Mouse (Mus musculus) fat pad, adult 2 months (tissue): ENCODE results near the gene Klk1b5.

Experiments used
- DNase-seq: peaks from one replicate; pipeline ENCODE4 v3.0.0-alpha.2; 2011; ENCODE audit warnings: low read depth, low spot score; ENCODE audit errors: extremely low read depth

Klk1b5 gene

DNA sequence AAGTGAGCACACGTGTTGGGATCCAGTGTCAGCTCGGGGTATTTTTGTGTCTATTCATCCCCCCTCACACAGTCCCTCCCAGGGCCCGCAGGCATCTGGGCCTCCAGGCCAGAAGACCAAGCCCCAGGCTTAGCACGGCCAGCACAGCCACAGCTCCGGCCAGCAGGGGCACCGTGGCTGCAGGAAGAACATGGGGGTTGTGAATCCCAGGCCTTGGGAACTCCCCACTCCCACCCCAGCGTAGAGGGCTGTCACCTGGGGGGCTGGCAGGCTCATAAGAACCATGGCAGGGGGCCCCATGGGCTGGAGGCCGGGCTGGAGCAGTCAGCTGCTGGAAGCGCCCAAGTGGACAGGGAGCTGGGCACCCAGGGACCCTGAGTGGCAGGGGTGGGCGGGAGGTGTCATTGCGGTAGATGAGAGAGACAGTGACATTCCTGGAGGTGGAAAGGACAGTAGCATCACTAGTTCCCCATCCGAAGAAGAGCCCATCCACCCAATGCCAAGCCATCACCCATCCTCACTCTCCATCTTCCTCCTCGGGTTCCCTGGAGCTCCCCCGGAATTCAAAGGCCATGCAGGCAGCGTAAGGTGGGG lies 37.4 kb downstream of the Klk1b5 start:
- no peak for DNase-seq

DNA sequence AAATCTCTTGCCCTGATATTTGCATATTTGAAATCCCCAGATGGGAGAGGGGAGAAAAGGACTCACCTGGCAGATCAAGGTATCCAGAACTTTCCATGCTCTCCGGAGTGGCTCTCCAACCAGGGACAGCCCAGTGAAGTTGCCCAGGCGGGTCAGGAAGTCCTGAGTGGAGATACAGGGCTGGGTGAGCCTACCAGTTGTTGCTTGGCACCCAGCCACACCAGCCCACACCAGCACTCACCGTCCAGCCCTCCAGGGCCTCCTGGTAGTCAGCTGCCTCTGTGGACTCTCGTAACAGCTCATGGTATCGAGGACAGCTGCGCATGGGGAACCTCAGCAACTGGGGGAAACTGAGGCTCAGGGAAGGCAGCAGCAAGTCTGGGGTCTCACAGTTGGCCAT lies 39.2 kb downstream of the Klk1b5 start:
- DNase-seq = no peak

DNA sequence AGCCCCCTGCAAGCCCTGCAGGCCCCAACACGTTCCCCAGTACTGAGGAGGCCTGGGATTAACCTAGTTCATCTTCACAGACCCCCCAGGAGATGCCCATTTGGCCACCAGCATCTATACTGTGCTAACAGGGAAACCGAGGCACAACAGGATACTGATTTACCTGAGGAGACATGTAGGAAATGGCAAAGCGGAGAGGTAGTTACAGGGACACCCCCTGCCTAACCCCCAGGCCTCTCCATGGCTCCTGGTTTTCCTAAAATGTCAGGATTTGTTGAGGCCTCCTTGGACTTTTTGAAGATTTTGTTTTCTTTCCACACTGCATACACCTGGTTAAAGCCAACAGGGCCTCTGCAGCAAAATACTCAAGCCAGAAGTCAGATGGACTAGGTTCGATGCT lies 41.5 kb downstream of the Klk1b5 start, which contains the start of gene Acp4:
Acp4 (minus strand) TSS at position 101 of the 400 bp plus-strand sequence.
- DNase-seq = no peak

DNA sequence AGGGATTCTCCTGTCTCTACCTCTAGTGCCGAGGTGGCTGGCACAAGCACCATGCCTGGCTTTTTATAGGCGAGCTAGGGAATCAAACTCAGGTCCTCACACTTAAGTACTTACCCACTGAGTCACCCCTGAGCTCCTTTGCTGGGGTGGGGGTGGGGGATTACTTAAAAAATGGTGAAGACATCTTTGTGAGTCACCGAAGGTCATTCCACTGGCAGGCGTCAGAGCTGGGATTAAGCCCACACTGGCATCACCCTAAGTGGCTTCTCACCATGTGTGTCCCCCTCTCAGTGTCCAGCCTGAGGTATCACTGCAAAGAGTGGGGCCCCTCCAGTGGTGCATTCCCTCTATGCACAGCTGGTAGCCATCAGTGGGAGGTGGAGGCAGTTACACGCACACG lies 44.7 kb downstream of the Klk1b5 start:
- no peak for DNase-seq

DNA sequence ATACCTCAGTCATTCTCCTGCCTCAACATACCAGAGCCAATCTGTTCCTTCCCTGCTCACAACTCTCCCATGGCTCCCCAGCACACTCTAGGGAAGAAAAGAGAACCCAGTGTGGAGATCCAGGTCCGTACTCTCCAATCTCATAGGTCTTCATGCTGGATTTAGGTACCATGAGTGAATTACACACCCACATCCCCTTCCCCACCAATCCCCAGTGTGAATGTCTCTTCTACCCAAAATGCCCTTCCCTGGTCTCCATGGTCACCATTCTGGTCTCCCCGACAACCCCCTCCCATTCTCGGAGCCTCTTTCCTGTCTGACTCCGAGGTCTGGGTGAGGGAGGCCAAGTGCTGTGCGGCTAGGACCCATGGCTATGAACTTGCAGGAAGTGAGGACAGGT lies 45.4 kb downstream of the Klk1b5 start, which contains the start of gene Gm15517:
Gm15517 (plus strand) TSS at position 301 of the 400 bp plus-strand sequence.
- no peak for DNase-seq

DNA sequence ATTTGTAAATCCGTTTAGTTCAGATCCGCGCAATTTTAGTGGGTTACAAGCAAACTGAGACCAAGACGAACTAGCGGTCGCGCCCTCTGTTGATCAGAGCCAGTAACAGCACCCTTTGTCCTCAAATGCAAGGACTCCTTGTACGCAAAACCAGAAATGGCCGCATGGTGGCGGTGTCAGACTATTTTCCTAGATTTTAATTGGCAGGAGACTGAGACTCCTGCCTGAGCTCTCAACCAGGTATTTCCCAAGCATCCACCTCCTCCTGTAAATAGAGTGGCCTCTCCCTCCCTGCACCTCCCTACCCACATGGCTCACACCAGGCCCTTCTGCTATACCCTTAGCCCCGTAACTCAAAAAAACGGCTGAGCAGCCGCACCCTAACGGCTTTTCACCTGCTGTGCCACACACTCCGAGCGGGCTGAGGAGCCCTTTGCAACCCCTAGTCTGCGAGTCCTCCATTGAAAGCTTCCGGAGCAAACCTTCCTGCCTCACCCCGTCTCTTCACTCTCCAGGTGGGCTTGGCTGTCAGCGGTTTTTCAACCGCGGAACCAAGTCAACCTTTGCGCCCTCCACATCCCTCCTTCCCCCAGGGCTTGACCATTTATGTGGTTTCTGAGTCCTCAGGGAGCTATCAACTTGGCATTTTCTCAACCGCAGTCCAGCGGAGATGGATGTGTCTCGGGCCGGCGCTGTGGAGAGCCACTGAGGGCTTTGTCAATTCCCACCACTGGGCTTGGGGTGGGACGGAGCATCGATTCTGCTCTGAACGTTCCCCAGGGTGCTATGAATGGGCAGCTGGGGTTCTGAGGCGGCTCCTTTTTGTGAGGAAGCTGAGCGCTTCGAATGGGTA lies 47.3 kb downstream of the Klk1b5 start:
- peak; percentile 40 for DNase-seq

DNA sequence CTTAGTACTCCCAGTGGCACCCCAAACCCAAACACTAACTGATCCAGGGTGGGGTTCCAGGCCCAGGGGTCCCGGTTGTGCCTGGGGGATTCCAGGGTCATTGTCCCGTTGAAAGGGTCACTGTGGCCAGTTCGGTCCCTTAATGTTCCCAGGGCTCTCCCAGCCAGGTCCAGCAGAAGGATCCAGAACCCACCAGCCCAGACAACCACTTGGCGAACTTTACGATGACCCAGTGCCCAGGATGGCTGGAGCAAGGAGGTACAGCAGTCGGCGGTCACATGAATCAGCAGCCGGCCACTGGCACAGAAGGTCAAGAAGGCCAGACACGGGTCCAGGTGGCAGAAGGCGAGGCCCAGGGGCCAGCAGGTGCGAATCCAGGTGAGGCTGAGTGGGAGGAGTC lies 52.4 kb downstream of the Klk1b5 start:
- DNase-seq = no peak

DNA sequence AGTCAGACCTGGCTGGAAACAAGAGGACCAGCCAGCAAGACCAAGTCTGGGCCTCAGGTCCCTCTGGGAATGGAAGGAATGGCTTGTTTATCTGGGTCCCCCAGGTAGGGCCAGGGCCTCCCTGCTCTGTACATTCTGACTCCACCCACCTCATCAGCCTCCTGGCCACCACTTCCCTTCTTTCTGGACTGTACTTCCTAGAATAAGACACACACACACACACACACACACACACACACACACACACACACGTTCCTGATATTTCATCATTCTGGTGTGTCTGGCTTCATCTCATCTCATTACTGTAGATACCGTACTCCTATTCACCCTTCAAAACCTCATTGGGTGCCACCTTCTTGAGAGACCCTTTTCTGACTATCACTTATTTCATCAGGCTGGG lies 53.7 kb downstream of the Klk1b5 start:
- no peak for DNase-seq
